Mouse (Mus musculus) liver, adult (tissue): Measurements from ENCODE around the gene Selenon.

Experiments used
- GATA4 ChIP-seq: IDR thresholded peaks from 2 replicates; pipeline ENCODE4 v1.6.1; 2014; ENCODE audit warnings: mild to moderate bottlenecking, low read length; ENCODE audit not compliant: insufficient replicate concordance

The Selenon gene

GRCm38 (mm10) chr4:134563624-134564023 is 11.7 kb upstream of the Selenon start:
- no peak for TF ChIP-seq GATA4

- TF ChIP-seq GATA4, result no peak
Observed at GRCm38 (mm10) chr4:134562014-134562413, 10.0 kb upstream of the Selenon start.

GRCm38 (mm10) chr4:134560699-134561098 is 8.7 kb upstream of the Selenon start:
- no peak for TF ChIP-seq GATA4

- no peak for TF ChIP-seq GATA4
Observed at GRCm38 (mm10) chr4:134559154-134559553, 7.2 kb upstream of the Selenon start.

- no peak for TF ChIP-seq GATA4
Observed at GRCm38 (mm10) chr4:134558570-134559113, 6.7 kb upstream of the Selenon start.

GRCm38 (mm10) chr4:134557626-134558249 is 5.8 kb upstream of the Selenon start:
- TF ChIP-seq GATA4, result no peak

- TF ChIP-seq GATA4, result no peak
Observed at GRCm38 (mm10) chr4:134555956-134556580, 4.1 kb upstream of the Selenon start.

- no peak for TF ChIP-seq GATA4
Observed at GRCm38 (mm10) chr4:134553631-134554030, 1.7 kb upstream of the Selenon start.

GRCm38 (mm10) chr4:134549899-134550298 is 2.1 kb downstream of the Selenon start:
- TF ChIP-seq GATA4, result no peak

GRCm38 (mm10) chr4:134548169-134548938 is 3.6 kb downstream of the Selenon start:
- TF ChIP-seq GATA4, result no peak

- TF ChIP-seq GATA4, result no peak
Observed at GRCm38 (mm10) chr4:134546814-134547705, 4.9 kb downstream of the Selenon start.

- TF ChIP-seq GATA4, result no peak
Observed at GRCm38 (mm10) chr4:134543261-134543660, 8.7 kb downstream of the Selenon start.

GRCm38 (mm10) chr4:134542726-134543125 is 9.2 kb downstream of the Selenon start:
- no peak for TF ChIP-seq GATA4

- no peak for TF ChIP-seq GATA4
Observed at GRCm38 (mm10) chr4:134538997-134539580, 12.9 kb downstream of the Selenon start.

GRCm38 (mm10) chr4:134535787-134536151 is 16.2 kb downstream of the Selenon start:
- no peak for TF ChIP-seq GATA4
